Comparison of ENCODE assay signal across 8 mouse cellular contexts in the genomic region with DNA sequence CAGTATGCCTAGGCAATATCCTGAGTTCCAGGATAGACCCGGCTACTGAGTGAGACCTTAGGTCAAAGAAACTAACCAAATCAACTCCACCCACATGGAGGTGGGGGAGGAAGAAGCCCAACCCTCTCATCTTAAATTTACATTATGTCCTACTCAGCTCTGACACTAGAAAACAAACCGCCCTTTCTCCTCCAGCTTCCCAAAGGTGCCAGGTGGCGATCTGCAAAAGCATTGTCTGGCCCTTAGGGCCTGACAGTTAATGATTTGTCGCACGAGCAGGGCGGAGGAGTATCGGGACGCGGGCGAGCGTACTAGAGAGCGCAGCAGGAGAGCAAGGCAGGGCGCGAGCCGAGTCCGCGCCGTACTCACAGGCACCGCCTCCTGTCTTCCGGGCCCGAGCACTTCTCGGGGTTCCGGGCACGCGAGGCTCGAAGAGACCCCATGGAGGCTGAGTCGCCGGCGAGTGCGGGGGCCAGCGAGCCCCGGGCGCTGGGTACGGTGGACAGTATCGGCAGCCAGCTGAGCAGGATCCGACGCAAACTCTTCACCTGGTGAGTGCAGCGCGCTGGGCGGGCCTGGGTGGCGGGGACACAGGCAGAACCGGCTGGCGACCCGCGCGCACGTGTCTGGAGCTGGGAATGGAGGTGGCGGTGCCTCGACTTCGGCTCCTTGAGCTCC. TPM values are rescaled to one million over a fixed set of nuclear protein-coding genes. Genes with fewer than 3 reads are reported as not detected.
DNase-seq lines count a peak whose midpoint lies in the region; ATAC-seq lines count a peak whose summit lies in the region.

A gene (plus strand): TSS at position 195 of the 678 bp plus-strand sequence.

- peaks cover 14% of the 10 kb centered on the region for H3K4me1 ChIP-seq in embryonic facial prominence, embryonic 15.5 days
- peaks cover 16% of the 10 kb centered on the region for H3K4me1 ChIP-seq in hindbrain, embryonic 10.5 days (replicated peaks)
- peaks cover 7% of the 10 kb centered on the region for H3K4me1 ChIP-seq in lung, embryonic 15.5 days

- peaks cover 17% of the 10 kb centered on the region; the same call in 1 of the 2 replicates for H3K27me3 ChIP-seq in embryonic facial prominence, embryonic 15.5 days
- peaks cover 38% of the 10 kb centered on the region for H3K27me3 ChIP-seq in hindbrain, embryonic 10.5 days (ENCODE audit: insufficient read depth, poor library complexity, severe bottlenecking)
- H3K27me3 ChIP-seq in lung, embryonic 15.5 days: peaks cover 14% of the 10 kb centered on the region; the same call in 1 of the 2 replicates

- peak within 1 kb of the TSS; percentile 97 for H3K4me2 ChIP-seq in embryonic facial prominence, embryonic 15.5 days (replicated peaks)
- peak within 1 kb of the TSS; percentile 98 for H3K4me2 ChIP-seq in lung, embryonic 15.5 days

- no peak within 1 kb of the TSS for H3K27ac ChIP-seq in embryonic facial prominence, embryonic 15.5 days (replicated peaks)
- peak within 1 kb of the TSS; percentile 77 for H3K27ac ChIP-seq in hindbrain, embryonic 10.5 days
- H3K27ac ChIP-seq in lung, embryonic 15.5 days: no peak within 1 kb of the TSS

- no peaks in the 10 kb centered on the region for H3K36me3 ChIP-seq in embryonic facial prominence, embryonic 15.5 days
- no peaks in the 10 kb centered on the region for H3K36me3 ChIP-seq in hindbrain, embryonic 10.5 days
- no peaks in the 10 kb centered on the region for H3K36me3 ChIP-seq in lung, embryonic 15.5 days

- H3K9ac ChIP-seq in embryonic facial prominence, embryonic 15.5 days: peak within 1 kb of the TSS; percentile 44
- H3K9ac ChIP-seq in lung, embryonic 15.5 days: peak within 1 kb of the TSS; percentile 52

- under 1% methylated on average over 50 of the region's 50 CpGs for WGBS in embryonic facial prominence, embryonic 15.5 days
- under 1% methylated on average over 50 of the region's 50 CpGs for WGBS in hindbrain, embryonic 10.5 days
- WGBS in lung, embryonic 15.5 days: under 1% methylated on average over 50 of the region's 50 CpGs

- peak; percentile 89 for ATAC-seq in CD4-positive, CD25-positive, alpha-beta regulatory T cell, adult 4 months
- ATAC-seq in embryonic facial prominence, embryonic 15.5 days (ENCODE audit: insufficient number of reproducible peaks, low FRiP score, low TSS enrichment, low read depth): 0 out of 2 replicates have a peak, but pooled peaks have one; percentile 24
- peak; percentile 77 for ATAC-seq in lung, embryonic 15.5 days (ENCODE audit: borderline replicate concordance, extremely low read depth, low FRiP score, low TSS enrichment)

- no peaks in the 10 kb centered on the region for H3K9me3 ChIP-seq in embryonic facial prominence, embryonic 15.5 days (replicated peaks)
- H3K9me3 ChIP-seq in hindbrain, embryonic 10.5 days: peaks cover 6% of the 10 kb centered on the region; the same call in 1 of the 2 replicates
- H3K9me3 ChIP-seq in lung, embryonic 15.5 days: no peaks in the 10 kb centered on the region

- peak; percentile 45 for DNase-seq in adrenal gland, postnatal 14 days
- DNase-seq in hindbrain, embryonic 10.5 days (ENCODE audit: low spot score): peak; percentile 69
- peak; percentile 8 to 28 for DNase-seq in layer of hippocampus, adult 8-10 months (ENCODE audit: low spot score in 2 of 2)
- peak; percentile 18 for DNase-seq in ovary, postnatal 10 days (ENCODE audit: low spot score)
- peak; percentile 78 for DNase-seq in thymus, postnatal 25 days

- peak within 1 kb of the TSS; percentile 65 for H3K4me3 ChIP-seq in embryonic facial prominence, embryonic 15.5 days (replicated peaks)
- peak within 1 kb of the TSS; percentile 74 for H3K4me3 ChIP-seq in hindbrain, embryonic 10.5 days
- H3K4me3 ChIP-seq in lung, embryonic 15.5 days: peak within 1 kb of the TSS; percentile 56

RNA-seq across cellular contexts. Expression of the gene that starts here (rescaled TPM):
- 10 to 100 TPM; 10.5 to 14.8 TPM for polyA plus RNA-seq in CD4-positive, CD25-positive, alpha-beta regulatory T cell, adult 4 months (2017; shearing (Covaris generic))
- total RNA-seq in adrenal gland, postnatal 14 days (2021): 0.49 and 0.67 TPM in 2 replicates
- 6.4 and 6.7 TPM in 2 replicates for polyA plus RNA-seq in embryonic facial prominence, embryonic 15.5 days (2015; fragmentation: Nextera tagmentation; extraction: Ambion mirVana)
- polyA plus RNA-seq in hindbrain, embryonic 10.5 days (2016; fragmentation: Nextera tagmentation; extraction: Ambion mirVana): 3.4 and 3.7 TPM in 2 replicates
- 1 to 10 TPM; 3.9 to 4.4 (median 4.1) TPM for total RNA-seq in layer of hippocampus, adult 8-10 months (2022)
- 6.0 and 7.0 TPM in 2 replicates for polyA plus RNA-seq in lung, embryonic 15.5 days (2015; fragmentation: Nextera tagmentation; extraction: Ambion mirVana)

Comparison
In these comparisons a context has a peak if more than half of its experiments do, and no peak if none do; other contexts are left out.
1. Peak in DNase-seq in adrenal gland, postnatal 14 days; RNA of the gene not detected or under 1 TPM.
2. ATAC-seq: peak in every context shown above with its lines; median percentile 89 in CD4-positive, CD25-positive, alpha-beta regulatory T cell, adult 4 months; 77 in lung, embryonic 15.5 days; 24 in embryonic facial prominence, embryonic 15.5 days.
3. DNase-seq: peak in every context shown above with its lines; median percentile 78 in thymus, postnatal 25 days; 69 in hindbrain, embryonic 10.5 days; 45 in adrenal gland, postnatal 14 days; 18 in layer of hippocampus, adult 8-10 months; 18 in ovary, postnatal 10 days.